Mouse (Mus musculus): ENCODE measurements around the gene Draxin. TPM values are rescaled to one million over a fixed set of nuclear protein-coding genes. Genes with fewer than 3 reads are reported as not detected.
"Not testable (repeated sequence)": the region's sequence is repeated elsewhere in the genome, so short reads cannot be mapped to it uniquely, and the experiment has no call there.

Draxin gene
- total RNA-seq, 2 experiments from 2014 or later: not detected

GRCm38 (mm10) chr4:148152547-148152946, 22.0 kb upstream of the Draxin start:
- no peak for ATAC-seq (replicated peaks; ENCODE audit: poor library complexity)

DNA sequence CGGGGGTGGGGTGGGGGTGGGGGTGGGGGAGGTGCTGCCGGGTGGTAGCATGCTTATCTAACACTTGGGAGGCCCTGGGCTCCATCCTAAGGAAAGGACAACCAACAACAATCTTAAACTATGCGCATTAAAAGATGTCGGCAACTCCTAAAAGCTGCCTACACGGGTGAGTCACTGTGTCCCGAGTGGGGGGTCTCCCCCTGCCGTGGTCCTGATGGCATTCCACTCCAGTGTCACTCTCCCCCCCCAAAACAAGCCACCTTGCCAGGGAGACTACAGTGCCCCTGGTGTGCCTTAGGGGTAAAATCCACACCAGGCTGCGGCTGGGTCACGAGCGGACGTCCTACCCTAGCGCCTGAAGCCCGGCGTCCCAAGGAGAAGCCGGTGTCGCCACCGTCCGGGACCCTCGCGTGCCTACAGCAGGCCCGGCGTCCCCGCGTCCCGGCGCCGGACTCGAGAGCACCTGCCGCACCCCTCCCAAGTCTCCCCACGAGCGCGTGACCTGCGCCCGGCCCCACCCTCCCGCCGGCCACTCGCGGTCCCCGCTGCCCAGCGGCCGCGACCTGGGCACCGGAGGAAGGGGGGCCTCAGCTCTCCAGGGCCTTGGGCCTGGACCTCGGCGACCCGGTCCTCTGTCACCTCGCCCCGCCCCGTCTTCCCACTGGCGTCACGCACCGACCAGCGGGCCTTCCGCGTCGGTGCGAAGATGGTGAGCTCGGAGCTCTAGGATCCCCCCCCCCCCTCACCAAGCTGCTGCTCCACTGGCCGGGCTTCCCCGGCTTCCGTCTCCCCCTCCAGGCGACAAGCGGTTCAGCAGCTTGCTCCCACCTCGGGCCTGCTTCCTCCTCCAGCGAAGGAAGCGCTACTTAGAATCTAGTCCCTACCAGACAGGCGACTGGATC, 21.0 kb upstream of the Draxin start, which contains the start of gene Fbxo6:
Gene Fbxo6, minus strand, starts transcription at position 874 of the 902 bp plus-strand sequence.
- ATAC-seq (replicated peaks; ENCODE audit: poor library complexity): peak; percentile 90

GRCm38 (mm10) chr4:148150953-148151266, 20.4 kb upstream of the Draxin start:
- ATAC-seq (replicated peaks; ENCODE audit: poor library complexity): no peak

DNA sequence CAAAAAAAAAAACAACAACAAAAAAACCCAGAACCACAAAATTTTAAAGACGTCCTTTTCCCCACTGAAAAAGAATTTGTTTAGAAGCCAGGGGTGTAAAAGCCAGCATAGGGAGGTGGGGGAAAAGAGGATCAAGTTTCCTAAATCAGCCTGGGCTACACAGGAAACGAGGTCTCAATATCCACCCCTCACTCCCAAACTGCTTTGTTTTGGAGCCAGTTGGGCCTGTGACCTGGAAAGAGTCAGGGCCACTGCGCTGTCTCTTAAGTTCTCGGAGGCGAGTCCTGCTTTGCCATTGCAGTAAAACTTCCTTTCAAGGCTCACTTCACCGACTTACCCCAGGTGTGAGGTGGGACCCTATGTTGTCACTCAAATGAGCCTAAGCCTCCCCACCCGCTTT, 19.7 kb upstream of the Draxin start:
- no peak for ATAC-seq (replicated peaks; ENCODE audit: poor library complexity)

GRCm38 (mm10) chr4:148149540-148149939, 19.0 kb upstream of the Draxin start:
- no peak for ATAC-seq (replicated peaks; ENCODE audit: poor library complexity)

DNA sequence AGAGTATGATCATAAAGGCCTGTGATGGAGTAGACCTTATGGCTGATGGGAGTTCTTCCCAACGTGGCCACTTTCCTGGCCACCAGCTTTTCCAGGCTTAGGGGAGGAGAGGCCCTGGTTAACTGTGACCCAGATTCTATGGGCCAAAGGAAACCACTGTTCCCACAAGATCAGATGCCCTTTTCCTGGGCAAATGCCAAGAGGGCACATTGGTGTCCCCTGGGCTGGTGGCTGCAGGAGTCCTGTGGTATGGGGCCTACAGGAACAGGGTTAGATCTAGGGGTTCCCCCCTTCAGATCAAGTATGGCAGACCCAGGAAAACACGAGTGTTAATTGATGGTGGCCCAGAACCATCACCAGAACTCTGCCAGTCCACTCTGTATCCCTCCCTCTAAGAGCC, 17.2 kb upstream of the Draxin start:
- ATAC-seq (replicated peaks; ENCODE audit: poor library complexity): no peak

DNA sequence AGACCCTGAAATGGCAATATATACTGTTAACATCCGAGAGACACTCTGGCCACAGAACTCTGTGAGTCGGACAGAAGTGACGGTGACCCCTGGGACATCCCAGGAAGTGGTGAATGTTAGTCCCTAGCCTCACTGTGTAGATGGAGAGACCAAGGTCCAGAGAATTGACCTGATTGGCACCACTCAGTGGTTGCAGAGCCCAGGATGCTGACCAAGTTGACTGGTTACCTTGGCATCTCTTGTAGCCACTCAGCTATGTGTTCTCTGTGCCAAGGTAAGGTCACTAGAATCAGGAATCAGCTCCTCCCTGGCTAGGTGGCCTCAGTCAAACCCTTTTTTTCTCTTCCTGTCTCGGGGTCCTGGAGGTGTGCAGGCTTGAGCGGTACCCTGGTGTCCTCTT, 13.2 kb upstream of the Draxin start:
- ATAC-seq (replicated peaks; ENCODE audit: poor library complexity): no peak

DNA sequence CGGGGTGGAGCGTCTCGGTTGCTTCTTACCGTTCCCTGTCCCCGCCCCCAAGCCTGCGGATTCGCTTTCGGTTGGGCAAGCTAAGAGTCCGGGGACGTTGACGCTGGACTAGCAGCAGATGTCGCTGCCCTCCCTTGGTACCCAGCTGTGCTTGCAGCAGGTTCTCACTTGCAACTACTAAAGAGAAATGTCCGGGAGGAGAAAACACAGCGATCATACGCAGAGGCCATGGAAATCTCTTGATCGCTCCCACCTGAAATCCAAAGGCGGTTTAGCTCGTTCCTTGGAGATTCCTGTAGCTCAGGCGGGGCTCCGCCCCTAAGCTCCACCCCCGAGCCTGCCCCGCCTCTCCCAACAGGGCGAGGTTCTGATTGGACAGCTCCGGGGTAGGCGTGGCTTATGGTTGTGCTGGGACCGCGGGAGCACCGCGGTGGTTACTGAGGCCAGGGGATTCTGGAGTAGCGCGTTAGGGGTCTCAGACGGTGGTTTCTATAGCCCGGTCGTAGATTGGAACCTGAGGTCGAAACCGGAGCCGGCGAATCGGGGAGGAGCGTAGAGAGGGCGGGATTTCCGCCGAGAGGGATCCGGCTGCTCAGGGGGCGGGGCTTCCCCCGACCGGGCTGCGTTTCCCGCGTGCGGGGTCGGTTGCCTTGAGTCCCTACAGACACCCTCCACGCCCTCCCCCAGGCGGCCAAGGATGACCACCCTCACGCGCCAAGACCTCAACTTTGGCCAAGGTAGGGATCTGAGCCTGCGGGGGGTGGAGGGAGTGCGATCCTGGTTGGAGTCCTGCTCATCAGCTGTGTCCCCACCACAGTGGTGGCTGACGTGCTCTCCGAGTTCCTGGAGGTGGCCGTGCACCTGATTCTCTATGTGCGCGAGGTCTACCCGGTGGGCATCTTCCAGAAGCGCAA, 9.9 kb upstream of the Draxin start:
- peak; percentile 89 for ATAC-seq (replicated peaks; ENCODE audit: poor library complexity)

DNA sequence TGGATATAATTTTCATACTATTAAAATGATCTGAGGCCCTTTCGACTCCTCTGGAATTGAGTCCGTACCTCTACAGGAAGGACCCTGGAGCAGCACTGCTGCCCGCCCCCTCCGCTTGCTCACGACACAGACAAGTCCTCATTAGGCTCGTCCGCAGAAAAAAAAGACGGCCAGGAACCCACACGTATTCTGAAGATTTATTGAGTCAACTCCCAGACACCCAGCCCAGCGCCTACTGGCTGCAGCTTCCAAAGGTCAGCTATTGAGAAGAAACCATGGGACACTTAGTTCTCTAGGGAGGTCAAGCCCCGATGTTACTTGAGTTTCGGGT, 9.2 kb upstream of the Draxin start:
- ATAC-seq (replicated peaks; ENCODE audit: poor library complexity): peak; percentile 37

- no peak for ATAC-seq (replicated peaks; ENCODE audit: poor library complexity)
Measured at GRCm38 (mm10) chr4:148137503-148137902, 7.0 kb upstream of the Draxin start.

DNA sequence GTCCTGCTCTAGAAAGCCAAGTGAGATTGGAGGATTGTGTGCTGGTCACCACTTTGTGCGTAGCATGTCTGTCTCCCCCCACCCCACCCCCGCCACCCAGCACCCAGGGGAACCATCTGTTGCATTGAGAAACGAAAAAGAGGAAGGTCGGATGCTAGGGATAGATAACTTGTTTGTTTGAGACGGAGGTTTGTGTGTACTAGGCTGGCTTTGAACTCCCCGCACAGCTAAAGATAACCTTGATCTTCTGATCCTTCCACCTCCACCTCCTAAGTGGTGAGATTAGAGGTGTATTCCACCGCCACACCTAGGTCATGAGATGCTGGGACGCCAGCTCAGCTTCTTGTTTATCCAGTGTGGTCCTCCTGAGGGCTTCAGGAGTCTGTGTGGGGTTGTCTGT, 4.5 kb upstream of the Draxin start:
- peak; percentile 25 for ATAC-seq (replicated peaks; ENCODE audit: poor library complexity)

GRCm38 (mm10) chr4:148131497-148132081, 1.1 kb upstream of the Draxin start:
- no peak for ATAC-seq (replicated peaks; ENCODE audit: poor library complexity)

DNA sequence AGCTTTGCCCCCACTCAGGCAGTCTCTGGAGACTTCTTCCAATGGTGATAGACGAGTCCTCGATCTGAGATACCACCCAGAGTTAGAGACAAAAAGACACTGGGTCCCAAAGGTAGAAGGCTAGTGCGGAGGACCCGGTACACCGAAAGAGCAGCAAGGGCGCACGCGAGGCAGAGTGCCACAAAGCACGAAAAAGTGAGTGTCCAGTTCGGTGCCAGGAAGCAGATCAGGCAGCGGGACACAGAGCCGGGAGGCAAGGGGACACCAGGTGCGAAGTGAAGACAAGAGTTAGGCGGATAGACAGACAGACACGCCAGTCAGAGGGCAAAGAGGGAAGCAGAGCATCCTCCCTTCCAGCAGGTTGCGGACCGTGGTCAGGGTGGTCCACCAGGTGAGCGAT, 365 bp downstream of the Draxin start, which contains the start of gene Mad2l2:
Gene Mad2l2, plus strand, starts transcription at position 252 of the 400 bp plus-strand sequence.
- ATAC-seq (replicated peaks; ENCODE audit: poor library complexity): no peak

DNA sequence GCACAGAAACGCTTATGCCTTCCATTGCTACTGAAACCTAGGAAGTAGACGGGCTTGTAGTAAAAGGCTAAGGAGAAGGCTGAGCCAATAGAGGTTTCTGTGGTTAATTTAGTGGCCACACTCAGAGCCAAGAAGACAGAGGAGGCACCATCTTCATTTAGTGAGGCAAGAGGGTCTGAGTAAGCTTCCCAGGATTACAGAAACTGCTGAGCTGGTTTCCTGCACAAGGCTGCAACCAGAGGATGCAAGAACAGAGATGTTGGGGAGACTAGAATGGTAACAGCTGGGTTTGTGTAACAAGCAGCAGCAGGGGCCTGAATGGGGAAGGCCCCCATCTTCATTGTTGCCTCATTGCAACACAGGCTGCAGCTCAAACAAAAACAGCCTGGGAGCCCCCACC, 1.8 kb downstream of the Draxin start:
- peak; percentile 67 for ATAC-seq (replicated peaks; ENCODE audit: poor library complexity)

GRCm38 (mm10) chr4:148128241-148128640, 2.3 kb downstream of the Draxin start:
- ATAC-seq (replicated peaks; ENCODE audit: poor library complexity): 0 out of 2 replicates have a peak, but pooled peaks have one; percentile 1

DNA sequence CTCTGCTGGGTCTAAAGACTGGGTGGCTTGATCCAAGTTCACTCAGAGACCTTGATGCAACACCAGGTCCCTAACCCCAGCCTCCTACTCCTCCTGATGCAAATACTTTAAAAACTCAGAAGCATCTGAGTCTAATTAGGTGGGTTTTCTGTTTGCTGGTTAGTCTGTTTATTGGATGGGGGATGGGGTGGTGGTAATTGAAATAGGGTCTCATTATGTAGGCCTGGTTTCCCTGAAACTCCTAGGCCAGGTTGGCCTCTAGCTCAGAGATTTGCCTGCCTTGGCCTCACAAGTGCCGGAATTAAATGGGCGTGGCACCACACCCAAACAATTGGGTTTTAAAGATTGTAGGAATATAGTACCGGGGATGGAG, 7.8 kb downstream of the Draxin start:
- ATAC-seq (replicated peaks; ENCODE audit: poor library complexity): no peak

GRCm38 (mm10) chr4:148121982-148122693, 8.4 kb downstream of the Draxin start:
- no peak for ATAC-seq (replicated peaks; ENCODE audit: poor library complexity)

- no peak for ATAC-seq (replicated peaks; ENCODE audit: poor library complexity)
Measured at GRCm38 (mm10) chr4:148121362-148121761, 9.1 kb downstream of the Draxin start.

- ATAC-seq (replicated peaks; ENCODE audit: poor library complexity): no peak
Measured at GRCm38 (mm10) chr4:148120555-148120954, 9.9 kb downstream of the Draxin start.

DNA sequence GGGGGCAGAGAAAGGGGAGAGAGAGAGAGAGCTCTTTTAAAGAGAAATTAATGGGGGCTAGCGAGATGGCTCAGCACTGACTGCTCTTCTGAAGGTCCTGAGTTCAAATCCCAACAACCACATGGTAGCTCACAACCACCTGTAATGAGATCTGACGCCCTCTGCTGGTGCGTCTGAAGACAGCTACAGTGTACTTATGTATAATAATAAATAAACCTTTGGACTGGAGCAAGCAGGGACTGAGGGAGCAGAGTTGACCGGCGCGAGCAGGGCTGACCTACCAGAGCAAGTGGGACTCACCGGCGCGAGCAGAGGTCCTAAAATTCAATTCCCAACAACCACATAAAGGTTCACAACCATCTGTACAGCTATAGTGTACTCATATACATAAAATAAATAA, 10.9 kb downstream of the Draxin start:
- not testable (repeated sequence) for ATAC-seq (replicated peaks; ENCODE audit: poor library complexity)

- no peak for ATAC-seq (replicated peaks; ENCODE audit: poor library complexity)
Measured at GRCm38 (mm10) chr4:148117392-148117791, 13.1 kb downstream of the Draxin start.

Measured in megakaryocyte progenitor cell, adult 5-6 weeks (primary cell).